Mouse (Mus musculus): ENCODE results near the gene Cpsf4. TPM values are rescaled to one million over a fixed set of nuclear protein-coding genes. Genes with fewer than 3 reads are reported as not detected.

Cpsf4 gene
- polyA plus RNA-seq, 1 experiment from 2014 or later = 39.0 TPM

GRCm38 (mm10) chr5:145138836-145139235 is 28.2 kb upstream of the Cpsf4 start:
- no peaks in the 10 kb centered on the region for H3K27me3 ChIP-seq (replicated peaks)
- peak overlapping the region; percentile 74 for H3K4me2 ChIP-seq
- H3K9me3 ChIP-seq (replicated peaks) = no peaks in the 10 kb centered on the region
- H3K4me3 ChIP-seq = peak overlapping the region; percentile 94
- H3K36me3 ChIP-seq = peaks cover 62% of the 10 kb centered on the region
- WGBS (ENCODE audit: insufficient replicate concordance) = 13% methylated on average over 6 of the region's 6 CpGs
- no peak for ATAC-seq
- H3K9ac ChIP-seq = peak overlapping the region; percentile 90
- peaks cover 44% of the 10 kb centered on the region for H3K4me1 ChIP-seq
- peak overlapping the region; percentile 88; the same call in 1 of the 2 replicates for H3K27ac ChIP-seq

- under 1% methylated on average over 84 of the region's 84 CpGs for WGBS (ENCODE audit: insufficient replicate concordance)
- no peaks in the 10 kb centered on the region for H3K27me3 ChIP-seq (replicated peaks)
- H3K4me3 ChIP-seq = peak within 1 kb of the TSS; percentile 94
- H3K4me2 ChIP-seq = peak within 1 kb of the TSS; percentile 74
- no peaks in the 10 kb centered on the region for H3K9me3 ChIP-seq (replicated peaks)
- peak within 1 kb of the TSS; percentile 90 for H3K9ac ChIP-seq
- ATAC-seq = peak; percentile 89
- peaks cover 62% of the 10 kb centered on the region for H3K36me3 ChIP-seq
- peak within 1 kb of the TSS; percentile 88 for H3K27ac ChIP-seq
- peaks cover 44% of the 10 kb centered on the region for H3K4me1 ChIP-seq
Observed at GRCm38 (mm10) chr5:145139571-145140519, 27.2 kb upstream of the Cpsf4 start, which contains the start of the genes Pdap1 and Bud31. TSS of gene Pdap1 (minus strand) at chr5:145140238. TSS of gene Bud31 (plus strand) at chr5:145140362.

- H3K4me2 ChIP-seq = peak overlapping the region; percentile 74
- under 1% methylated on average over 18 of the region's 18 CpGs for WGBS (ENCODE audit: insufficient replicate concordance)
- H3K27ac ChIP-seq = peak overlapping the region; percentile 88
- peak overlapping the region; percentile 90 for H3K9ac ChIP-seq
- ATAC-seq = peak; percentile 44; the same call in 1 of the 2 replicates
- no peaks in the 10 kb centered on the region for H3K27me3 ChIP-seq (replicated peaks)
- peaks cover 62% of the 10 kb centered on the region for H3K36me3 ChIP-seq
- no peaks in the 10 kb centered on the region for H3K9me3 ChIP-seq (replicated peaks)
- peak overlapping the region; percentile 94 for H3K4me3 ChIP-seq
- peaks cover 44% of the 10 kb centered on the region for H3K4me1 ChIP-seq
Observed at GRCm38 (mm10) chr5:145140611-145141010, 26.4 kb upstream of the Cpsf4 start.

GRCm38 (mm10) chr5:145147748-145148147 is 19.3 kb upstream of the Cpsf4 start:
- no peak overlapping the region for H3K4me3 ChIP-seq
- no peak overlapping the region for H3K9ac ChIP-seq
- H3K4me1 ChIP-seq = peaks cover 42% of the 10 kb centered on the region
- H3K9me3 ChIP-seq (replicated peaks) = no peaks in the 10 kb centered on the region
- H3K36me3 ChIP-seq = peaks cover 99% of the 10 kb centered on the region
- no peak for ATAC-seq
- no peak overlapping the region for H3K4me2 ChIP-seq
- 80% methylated on average over 5 of the region's 5 CpGs for WGBS (ENCODE audit: insufficient replicate concordance)
- H3K27ac ChIP-seq = 0 out of 2 replicates have a peak overlapping the region, but pooled peaks have one; percentile 75
- H3K27me3 ChIP-seq (replicated peaks) = no peaks in the 10 kb centered on the region

- peak; percentile 68 for ATAC-seq
- peak overlapping the region; percentile 75 for H3K27ac ChIP-seq
- peaks cover 99% of the 10 kb centered on the region for H3K36me3 ChIP-seq
- H3K9me3 ChIP-seq (replicated peaks) = no peaks in the 10 kb centered on the region
- peak overlapping the region; percentile 17 for H3K4me2 ChIP-seq
- H3K9ac ChIP-seq = no peak overlapping the region
- WGBS (ENCODE audit: insufficient replicate concordance) = 38% methylated on average over 6 of the region's 6 CpGs
- no peaks in the 10 kb centered on the region for H3K27me3 ChIP-seq (replicated peaks)
- H3K4me3 ChIP-seq = no peak overlapping the region
- peaks cover 54% of the 10 kb centered on the region for H3K4me1 ChIP-seq
Observed at GRCm38 (mm10) chr5:145149294-145149693, 17.7 kb upstream of the Cpsf4 start.

GRCm38 (mm10) chr5:145152690-145153089 is 14.3 kb upstream of the Cpsf4 start:
- peak; percentile 70 for ATAC-seq
- H3K27ac ChIP-seq = peak overlapping the region; percentile 77
- peaks cover 54% of the 10 kb centered on the region for H3K4me1 ChIP-seq
- no peak overlapping the region for H3K4me3 ChIP-seq
- peaks cover 96% of the 10 kb centered on the region for H3K36me3 ChIP-seq
- H3K4me2 ChIP-seq = peak overlapping the region; percentile 12; the same call in 1 of the 2 replicates
- H3K9me3 ChIP-seq (replicated peaks) = no peaks in the 10 kb centered on the region
- no peaks in the 10 kb centered on the region for H3K27me3 ChIP-seq (replicated peaks)
- 47% methylated on average over 5 of the region's 5 CpGs for WGBS (ENCODE audit: insufficient replicate concordance)
- H3K9ac ChIP-seq = no peak overlapping the region

- Histone ChIP-seq H3K9ac (no peak overlapping the region), H3K4me3 (no peak overlapping the region), H3K27me3 (replicated peaks) (no peaks in the 10 kb centered on the region), H3K9me3 (replicated peaks) (no peaks in the 10 kb centered on the region), H3K4me1 (peaks cover 24% of the 10 kb centered on the region), H3K36me3 (peaks cover 88% of the 10 kb centered on the region), H3K4me2 (no peak overlapping the region), H3K27ac (no peak overlapping the region)
- WGBS (ENCODE audit: insufficient replicate concordance) = 88% methylated on average over 14 of the region's 14 CpGs
- no peak for ATAC-seq
Observed at GRCm38 (mm10) chr5:145161361-145161760, 5.7 kb upstream of the Cpsf4 start.

- no peaks in the 10 kb centered on the region for H3K9me3 ChIP-seq (replicated peaks)
- H3K27me3 ChIP-seq (replicated peaks) = no peaks in the 10 kb centered on the region
- H3K27ac ChIP-seq = no peak overlapping the region
- ATAC-seq = no peak
- H3K9ac ChIP-seq = no peak overlapping the region
- no peak overlapping the region for H3K4me3 ChIP-seq
- WGBS (ENCODE audit: insufficient replicate concordance) = 74% methylated on average over 3 of the region's 3 CpGs
- H3K4me2 ChIP-seq = peak overlapping the region; percentile 76; the same call in 1 of the 2 replicates
- peaks cover 59% of the 10 kb centered on the region for H3K36me3 ChIP-seq
- H3K4me1 ChIP-seq = peaks cover 41% of the 10 kb centered on the region
Observed at GRCm38 (mm10) chr5:145164710-145165109, 2.3 kb upstream of the Cpsf4 start.

GRCm38 (mm10) chr5:145165184-145165583 is 1.8 kb upstream of the Cpsf4 start:
- Histone ChIP-seq H3K27ac (0 out of 2 replicates have a peak overlapping the region, but pooled peaks have one; percentile 23), H3K9me3 (replicated peaks) (no peaks in the 10 kb centered on the region), H3K27me3 (replicated peaks) (no peaks in the 10 kb centered on the region), H3K9ac (no peak overlapping the region; the same call in 1 of the 2 replicates), H3K4me3 (0 out of 2 replicates have a peak overlapping the region, but pooled peaks have one; percentile 99), H3K4me2 (peak overlapping the region; percentile 76), H3K36me3 (peaks cover 57% of the 10 kb centered on the region), H3K4me1 (peaks cover 41% of the 10 kb centered on the region)
- 88% methylated on average over 15 of the region's 15 CpGs for WGBS (ENCODE audit: insufficient replicate concordance)
- no peak for ATAC-seq

GRCm38 (mm10) chr5:145167306-145167661 is 271 bp downstream of the Cpsf4 start:
- H3K27me3 ChIP-seq (replicated peaks) = no peaks in the 10 kb centered on the region
- peaks cover 58% of the 10 kb centered on the region for H3K36me3 ChIP-seq
- H3K4me1 ChIP-seq = peaks cover 41% of the 10 kb centered on the region
- 0% methylated on average over 28 of the region's 28 CpGs for WGBS (ENCODE audit: insufficient replicate concordance)
- peak overlapping the region; percentile 98 for H3K9ac ChIP-seq
- H3K27ac ChIP-seq = peak overlapping the region; percentile 90
- no peaks in the 10 kb centered on the region for H3K9me3 ChIP-seq (replicated peaks)
- H3K4me2 ChIP-seq = peak overlapping the region; percentile 76
- peak; percentile 10 for ATAC-seq
- H3K4me3 ChIP-seq = peak overlapping the region; percentile 99

DNA sequence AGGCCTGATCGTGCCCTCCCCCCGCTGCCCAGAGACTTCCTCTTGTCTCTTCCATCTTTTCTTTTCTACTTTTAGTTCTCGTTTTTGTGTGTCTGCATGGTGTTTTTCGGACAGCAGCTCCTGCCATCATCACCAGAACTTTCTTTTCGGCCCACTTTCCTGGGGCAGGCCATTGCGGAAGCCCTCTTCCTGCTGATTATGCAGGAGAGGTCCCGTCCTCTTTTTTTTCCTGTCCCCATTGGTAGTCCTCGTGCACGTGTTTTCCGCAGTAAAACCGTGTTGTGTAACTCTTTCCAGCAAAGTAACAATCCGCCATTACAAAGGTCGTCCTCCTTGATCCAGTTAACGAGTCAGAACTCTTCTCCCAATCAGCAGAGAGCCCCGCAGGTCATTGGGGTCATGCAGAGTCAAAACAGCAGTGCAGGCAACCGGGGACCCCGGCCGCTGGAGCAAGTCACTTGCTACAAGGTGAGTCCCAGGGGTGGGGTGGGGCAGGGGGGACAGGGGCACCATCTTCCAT is 11.5 kb downstream of the Cpsf4 start:
- H3K27me3 ChIP-seq (replicated peaks) = no peaks in the 10 kb centered on the region
- WGBS (ENCODE audit: insufficient replicate concordance) = 78% methylated on average over 18 of the region's 18 CpGs
- H3K9ac ChIP-seq = no peak overlapping the region
- no peak for ATAC-seq
- 0 out of 2 replicates have a peak overlapping the region, but pooled peaks have one; percentile 21 for H3K27ac ChIP-seq
- H3K4me1 ChIP-seq = no peaks in the 10 kb centered on the region
- peaks cover 100% of the 10 kb centered on the region for H3K36me3 ChIP-seq
- H3K4me3 ChIP-seq = no peak overlapping the region
- H3K4me2 ChIP-seq = no peak overlapping the region
- no peaks in the 10 kb centered on the region for H3K9me3 ChIP-seq (replicated peaks)

GRCm38 (mm10) chr5:145185244-145185643 is 18.2 kb downstream of the Cpsf4 start:
- Histone ChIP-seq H3K4me2 (no peak overlapping the region), H3K36me3 (peaks cover 89% of the 10 kb centered on the region), H3K4me3 (no peak overlapping the region), H3K27ac (no peak overlapping the region), H3K27me3 (replicated peaks) (no peaks in the 10 kb centered on the region), H3K4me1 (peaks cover 21% of the 10 kb centered on the region), H3K9me3 (replicated peaks) (no peaks in the 10 kb centered on the region), H3K9ac (no peak overlapping the region)
- no peak for ATAC-seq
- WGBS (ENCODE audit: insufficient replicate concordance) = 79% methylated on average over 2 of the region's 2 CpGs
